Mouse (Mus musculus) c-Kit-positive CD71-positive TER-119-positive erythroid progenitor cells, embryonic 14.5 days (primary cell): ENCODE data around the gene St5.

Experiments used
- DNase-seq: peaks from one replicate; pipeline ENCODE4 v3.0.0-alpha.2; 2013; ENCODE audit warnings: low spot score

Gene St5

DNA sequence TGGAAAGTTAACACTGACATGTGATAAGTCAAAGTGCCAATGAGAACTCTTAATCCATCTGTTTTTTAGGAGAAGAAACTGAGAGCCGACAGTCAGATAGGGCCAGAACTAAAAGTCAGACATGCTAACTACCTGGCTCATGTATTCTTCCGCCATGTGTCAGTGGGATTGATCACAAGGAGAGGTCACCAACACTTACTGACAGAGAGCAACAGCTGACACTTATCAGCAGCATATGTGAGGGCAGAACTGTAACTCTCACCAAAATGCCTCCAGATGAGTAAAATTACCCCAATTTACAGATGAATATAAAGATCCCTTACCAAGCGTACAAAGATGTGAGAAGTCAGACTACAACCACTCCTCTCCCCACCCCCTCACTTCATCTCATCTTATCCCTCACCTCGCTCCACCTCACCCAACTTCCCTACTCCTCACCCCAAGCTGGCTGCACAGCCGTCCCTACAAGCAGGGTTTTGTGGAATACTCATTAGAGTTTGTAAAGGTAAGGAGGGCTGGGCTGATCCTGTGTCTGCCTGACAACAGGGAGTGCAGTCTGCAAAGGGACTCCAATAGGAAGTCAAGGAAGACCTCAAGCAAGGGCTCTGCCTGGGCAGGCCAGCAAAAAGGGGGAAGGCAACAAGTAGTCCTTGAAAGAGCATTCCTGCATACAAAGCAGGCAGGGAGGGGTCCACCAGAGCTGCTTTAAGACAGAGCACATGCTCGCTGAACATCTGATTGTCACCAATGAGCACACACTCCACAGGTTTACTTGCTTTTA is 93.7 kb downstream of the St5 start:
- DNase-seq: no peak

DNA sequence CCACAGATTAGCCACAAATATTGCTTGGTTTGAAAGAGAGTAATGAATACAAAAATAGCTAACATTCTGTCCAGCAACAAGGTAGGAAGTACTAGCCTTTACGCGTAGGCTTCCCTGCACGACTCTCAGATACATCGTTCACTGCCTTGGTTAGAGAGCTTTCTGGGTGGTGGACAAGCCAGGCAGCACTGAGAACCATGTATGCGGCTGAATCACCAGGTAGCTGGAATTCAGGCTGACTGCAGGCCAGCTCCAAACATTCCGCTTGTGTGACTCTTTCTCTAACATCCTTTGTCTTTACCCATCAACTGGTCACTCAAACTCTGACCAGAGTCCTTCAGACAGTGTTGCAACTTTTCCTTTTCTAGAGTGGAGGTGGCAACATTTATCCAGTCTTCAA is 94.6 kb downstream of the St5 start:
- DNase-seq: no peak

DNA sequence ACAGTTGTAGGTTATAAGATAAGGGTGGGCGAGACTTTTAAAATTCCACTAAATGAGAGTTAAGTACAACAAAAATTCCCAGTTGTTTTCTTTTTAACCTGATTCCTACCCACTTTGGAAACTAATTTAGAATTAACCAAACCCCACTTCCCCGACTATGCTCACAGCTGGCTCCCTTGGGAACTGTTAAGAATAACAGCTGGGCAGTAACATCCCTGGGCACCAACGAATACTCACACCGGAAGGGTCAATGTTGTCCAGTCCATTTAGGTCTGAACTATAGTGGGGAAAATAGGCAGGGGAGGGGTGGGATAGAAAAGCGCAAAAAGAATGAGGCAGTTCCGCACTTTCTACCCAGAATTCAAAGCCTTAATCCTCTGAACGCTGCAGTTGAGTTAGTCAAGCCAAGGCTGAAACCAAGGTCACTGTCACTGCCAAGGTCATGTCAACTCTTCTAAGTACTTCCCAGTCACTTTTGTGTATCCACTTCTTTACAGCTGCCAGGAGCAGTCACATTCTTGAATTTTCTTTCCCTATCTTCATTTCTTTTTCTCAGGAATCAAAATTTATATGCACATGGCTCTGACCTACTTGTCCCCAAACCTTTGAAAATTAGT is 96.3 kb downstream of the St5 start:
- no peak for DNase-seq

DNA sequence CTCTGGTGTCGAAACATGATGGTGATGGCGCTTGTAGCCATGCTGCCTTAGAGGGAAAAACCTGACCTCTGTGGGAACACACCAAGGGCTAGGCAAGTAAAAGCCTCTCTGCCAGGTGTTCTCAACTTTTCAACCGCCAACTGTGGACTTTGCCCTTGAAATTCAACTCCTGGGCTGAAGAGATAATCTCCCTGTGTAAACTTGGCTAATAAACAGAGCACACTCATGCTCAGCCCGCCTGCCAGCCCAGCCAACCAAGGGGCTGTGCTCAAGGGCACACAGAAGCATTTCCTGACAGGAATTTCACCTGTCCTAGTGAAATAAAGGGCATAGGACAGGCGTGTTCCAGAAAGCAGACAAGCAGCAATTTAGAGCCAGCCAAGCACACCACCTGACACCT is 100.8 kb downstream of the St5 start:
- DNase-seq: peak; percentile 61

DNA sequence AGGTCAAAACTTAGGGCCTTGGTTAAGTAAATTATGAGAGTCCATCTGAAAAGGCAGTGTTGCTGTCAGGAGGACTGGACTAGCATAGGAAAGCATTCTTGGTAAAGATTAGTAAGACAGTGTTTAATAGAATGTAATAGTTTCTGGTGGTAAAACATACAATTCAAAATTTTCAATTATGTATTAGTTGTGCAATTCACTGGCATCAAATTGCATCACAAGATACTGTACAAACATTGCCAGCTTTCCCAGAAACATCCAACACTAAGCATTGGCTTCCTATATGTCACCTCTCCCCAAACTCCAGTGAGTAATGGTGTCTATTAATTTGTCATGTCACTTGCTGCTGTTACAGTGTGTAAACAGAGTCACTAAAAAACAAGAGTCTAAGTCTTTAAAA is 101.4 kb downstream of the St5 start:
- no peak for DNase-seq

DNA sequence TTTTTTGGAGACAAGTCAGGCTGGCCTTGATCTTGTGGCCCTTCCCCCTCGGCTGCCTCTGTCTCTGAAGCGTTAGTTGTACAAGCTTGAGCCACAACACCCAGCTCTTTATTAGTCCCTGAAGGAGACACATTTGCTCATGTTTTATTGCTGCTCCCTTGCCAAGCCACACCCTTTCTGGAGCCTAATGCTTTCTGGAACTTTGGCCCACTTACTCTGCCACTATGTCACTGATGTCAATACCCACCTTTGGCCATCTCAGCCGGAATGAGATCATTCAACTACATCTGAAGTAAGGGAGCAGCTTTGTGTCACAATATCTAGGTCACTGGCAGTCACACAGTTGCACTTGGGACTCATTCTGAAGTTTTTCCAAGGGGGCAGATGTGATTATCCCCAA is 102.7 kb downstream of the St5 start:
- DNase-seq: no peak

DNA sequence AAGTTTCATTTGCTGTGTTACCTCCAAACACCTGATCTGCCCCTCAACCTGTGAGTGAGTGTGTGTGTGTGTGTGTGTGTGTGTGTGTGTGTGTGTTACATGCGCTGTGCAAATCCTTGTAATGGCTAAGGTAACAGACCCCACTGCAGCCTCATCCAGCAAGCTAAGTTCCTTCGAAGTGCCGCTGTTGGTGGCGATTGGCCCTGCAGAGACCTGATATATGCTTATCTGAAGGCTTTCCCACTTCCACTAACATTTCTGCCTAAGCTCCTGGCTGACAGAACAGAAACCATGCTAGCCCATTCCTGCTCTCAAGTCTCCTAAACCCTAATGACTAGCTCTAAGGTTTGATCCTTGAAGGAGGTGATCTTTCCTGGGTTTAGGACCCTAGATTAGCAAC is 103.4 kb downstream of the St5 start:
- no peak for DNase-seq

DNA sequence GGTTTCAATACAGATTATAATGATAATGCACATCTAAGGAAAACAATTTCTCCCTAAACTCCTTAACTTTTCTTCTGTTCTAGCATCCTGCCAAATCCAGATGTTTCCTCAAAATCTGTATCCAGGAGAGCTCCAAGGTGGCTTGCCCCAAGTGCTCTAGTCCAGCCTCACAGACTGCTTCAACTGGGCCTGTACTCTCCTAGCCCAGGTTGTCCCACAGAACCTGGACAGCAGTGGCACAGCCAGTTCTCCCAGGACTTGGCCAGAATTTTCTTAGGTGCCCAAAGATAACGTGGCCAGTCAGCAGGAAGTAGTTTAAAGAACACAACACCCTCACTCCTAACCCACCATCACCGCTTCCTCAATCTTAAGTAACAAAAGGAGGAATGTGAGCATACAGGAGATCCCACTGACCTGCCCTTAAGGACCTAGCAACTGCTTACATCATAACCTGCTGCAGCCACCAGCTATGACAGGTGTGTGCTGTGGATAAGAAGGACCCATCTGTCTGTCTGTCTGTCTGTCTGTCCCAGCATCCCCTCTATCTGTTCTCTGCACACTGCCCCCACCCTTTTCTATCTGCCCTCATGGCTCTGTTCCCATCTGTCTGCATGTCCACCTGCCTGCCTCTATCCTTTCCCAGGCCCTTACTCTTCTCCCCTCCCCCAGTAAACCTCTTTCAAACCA is 108.4 kb downstream of the St5 start:
- no peak for DNase-seq

DNA sequence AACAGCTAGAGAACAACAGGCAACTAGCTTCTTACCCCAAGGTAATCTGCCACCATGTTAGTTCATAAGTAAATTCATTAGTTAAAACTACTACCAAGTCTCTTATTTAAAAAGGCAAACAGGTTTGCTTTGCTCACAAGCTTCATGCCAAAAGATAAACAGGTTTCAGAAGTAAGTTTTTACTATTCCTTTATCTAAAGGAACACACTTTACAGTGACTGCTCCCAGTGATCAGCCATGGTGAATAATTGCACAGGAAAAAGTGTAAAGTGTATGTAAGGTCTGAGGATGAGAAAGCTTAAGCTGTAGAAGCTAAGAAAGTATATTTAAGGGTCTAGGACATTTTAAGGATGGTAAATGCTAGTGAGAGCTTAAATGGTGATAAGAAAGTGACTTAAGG is 109.4 kb downstream of the St5 start:
- no peak for DNase-seq

DNA sequence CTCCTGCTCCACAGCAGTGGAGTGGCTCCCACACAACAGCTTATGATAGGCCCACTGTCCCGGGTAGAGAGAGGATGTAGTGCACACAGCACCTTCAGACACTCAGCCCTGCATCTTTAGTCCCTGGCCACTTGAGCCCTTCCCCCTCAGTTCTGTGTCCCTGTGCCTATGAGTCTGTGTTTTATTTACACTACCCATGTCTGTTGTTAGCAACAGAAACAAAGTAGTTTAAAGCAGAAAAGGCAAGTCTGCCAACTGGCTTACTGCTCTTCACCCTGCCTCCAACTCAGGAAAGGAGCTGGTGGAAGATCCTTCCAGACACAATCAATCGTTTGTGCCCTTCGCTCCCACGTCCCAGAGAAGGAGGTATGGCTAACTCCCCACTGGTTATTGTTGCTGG is 111.2 kb downstream of the St5 start:
- DNase-seq: no peak

DNA sequence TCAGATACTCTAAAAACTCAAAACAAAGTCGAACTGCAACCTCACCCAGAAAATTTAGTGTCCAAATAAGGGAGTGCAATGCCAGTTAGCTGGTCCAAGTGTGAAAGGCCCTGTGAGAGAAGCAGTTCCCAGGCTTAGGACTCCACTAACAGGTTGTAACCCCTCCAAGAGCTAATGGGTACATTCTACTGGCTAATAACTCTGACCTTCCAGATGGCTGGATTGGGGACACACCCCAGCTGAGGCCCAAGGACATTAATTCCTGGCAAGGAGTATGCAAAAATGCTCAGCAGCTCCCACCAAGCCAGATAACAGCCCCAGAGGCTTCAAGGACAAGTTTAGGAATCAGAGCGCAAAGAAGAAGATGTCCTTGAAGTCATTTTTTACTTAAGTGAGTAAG is 112.8 kb downstream of the St5 start:
- DNase-seq: no peak

DNA sequence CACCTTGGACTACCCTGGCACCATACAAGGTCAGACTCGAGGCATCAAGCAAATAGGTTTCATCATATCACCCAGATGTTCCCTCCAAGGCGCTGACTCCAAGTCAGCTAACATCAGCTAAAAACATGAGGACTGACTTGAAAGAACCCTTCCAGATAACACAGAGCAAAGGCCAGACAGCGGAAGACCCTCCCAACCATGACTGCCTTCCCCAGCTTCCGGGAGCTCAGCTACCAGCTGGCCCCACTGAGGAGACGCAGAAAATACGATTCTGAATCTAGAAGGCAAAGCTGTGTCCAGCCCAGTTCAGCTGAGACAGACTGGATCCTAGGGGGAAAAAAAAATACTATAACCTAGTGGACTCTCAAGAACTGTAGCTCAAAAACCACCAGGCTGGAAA is 114.4 kb downstream of the St5 start:
- no peak for DNase-seq

DNA sequence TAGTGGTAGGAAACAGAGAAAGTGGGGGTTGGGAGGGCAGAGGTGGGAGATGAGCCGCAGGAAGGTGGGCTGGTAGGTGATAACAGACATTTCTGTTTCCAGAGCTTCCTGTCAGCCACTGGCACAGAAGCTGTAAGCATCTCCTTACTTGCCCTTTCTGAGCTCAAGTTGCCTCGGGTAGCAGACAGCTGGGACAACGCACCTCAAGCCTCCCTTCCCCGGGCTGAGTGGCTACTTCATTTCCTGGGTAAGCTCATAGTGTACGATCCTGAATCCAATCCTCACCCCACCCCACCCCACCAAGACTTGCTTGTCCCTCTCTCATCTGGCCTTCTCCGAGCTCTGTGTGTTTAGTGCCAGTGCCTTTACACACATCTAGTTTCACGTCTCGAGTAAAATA is 115.3 kb downstream of the St5 start:
- DNase-seq: no peak

DNA sequence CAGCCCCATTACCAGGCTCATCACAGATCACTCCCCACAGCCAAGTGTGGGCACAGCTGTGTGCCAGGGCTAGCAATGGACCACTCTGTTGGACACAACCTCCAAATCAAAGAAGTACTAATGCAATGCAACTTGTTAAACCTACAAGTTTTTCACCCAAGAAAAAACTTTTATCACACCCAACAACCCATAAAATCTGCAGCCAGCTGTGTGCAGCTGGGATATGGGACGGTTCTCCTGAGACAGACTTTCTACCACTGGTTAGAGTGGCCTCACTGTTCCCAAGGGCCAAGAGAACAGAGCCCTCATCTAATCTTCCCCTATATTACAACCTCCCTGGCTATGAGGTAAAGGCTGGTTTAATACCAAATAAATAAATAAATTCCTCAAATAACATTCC is 118.9 kb downstream of the St5 start:
- no peak for DNase-seq

DNA sequence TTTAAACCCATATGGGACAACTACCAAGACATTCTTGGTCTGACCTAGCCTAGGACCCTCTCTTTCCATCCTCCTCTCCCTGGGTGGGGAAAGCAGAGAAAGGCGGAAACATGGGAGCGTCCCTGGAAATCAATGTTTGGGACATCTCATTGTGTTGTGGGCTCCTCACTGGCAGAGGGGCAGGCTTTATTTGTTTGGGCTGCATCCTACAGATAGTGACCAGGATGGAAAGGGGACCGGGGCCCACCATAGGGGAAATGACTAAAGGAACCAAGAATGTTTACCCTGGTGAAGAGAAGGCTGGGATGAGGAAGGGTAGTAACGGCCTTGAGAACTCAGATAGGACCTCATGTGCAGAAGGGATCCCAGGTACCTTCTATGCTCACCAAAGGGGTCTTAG is 122.9 kb downstream of the St5 start:
- DNase-seq: no peak

DNA sequence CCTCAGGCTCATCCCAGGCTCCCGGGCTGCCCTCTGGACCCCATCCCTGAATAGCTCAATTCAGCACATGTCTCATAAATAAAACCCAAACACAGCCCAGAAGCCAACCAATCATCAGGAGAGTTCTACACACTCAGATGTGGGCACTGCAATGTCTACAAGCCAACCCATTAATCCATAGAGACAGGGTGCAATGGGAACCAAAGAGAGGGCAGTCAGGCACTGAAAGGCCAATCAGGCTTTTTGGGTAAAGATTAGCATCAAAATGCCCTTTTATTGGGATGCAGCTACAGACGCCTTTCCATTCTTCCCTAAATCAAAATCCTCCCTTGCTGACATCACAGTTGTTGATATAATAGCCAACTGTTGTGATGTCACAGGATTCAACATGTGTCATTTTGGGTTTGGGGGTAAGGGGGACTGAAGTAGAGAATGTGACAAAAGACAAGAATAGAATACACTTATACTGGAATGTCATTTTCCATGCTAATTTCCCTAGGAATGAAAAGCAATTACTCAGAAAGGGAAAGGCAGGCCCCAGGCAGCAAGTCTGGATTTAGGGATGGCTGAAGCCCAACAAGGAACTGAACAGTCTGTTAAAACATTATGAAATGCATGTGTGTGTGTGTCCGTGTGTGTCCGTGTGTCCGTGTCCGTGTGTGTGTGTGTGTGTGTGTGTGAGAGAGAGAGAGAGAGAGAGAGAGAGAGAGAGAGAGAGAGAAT is 123.7 kb downstream of the St5 start:
- no peak for DNase-seq

DNA sequence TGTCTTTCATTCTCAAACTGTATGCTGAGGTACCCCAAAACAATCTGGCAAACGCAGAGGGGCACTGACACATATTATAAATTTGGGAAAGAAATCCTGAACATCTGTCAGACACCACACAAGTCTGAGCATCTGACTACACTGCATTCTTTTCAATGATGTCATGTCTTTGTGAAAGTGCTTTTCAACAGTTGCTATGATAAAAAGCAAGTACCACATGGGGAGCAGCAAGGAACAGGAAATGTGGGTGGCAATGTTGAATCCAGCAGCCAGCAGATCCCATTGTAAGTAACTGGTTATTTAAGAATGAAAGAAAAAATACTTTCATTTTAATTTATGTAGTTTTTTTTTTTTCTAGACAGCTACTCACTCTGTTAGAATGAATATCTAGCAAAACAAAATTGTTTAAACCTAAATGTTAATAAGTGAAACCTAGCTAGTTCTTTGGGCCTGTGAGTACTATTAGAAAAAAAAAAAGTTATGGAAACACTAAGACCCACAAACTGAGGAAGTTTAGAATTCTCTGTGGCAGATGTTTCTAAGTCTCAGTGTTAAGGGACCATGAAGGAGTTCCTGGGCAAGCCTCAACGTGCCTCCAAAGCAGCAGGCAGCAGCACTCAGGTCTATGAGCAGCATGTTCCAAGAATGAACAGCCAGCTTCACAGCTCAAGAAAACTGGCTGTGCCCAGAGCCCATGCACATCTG is 124.4 kb downstream of the St5 start:
- DNase-seq: no peak

DNA sequence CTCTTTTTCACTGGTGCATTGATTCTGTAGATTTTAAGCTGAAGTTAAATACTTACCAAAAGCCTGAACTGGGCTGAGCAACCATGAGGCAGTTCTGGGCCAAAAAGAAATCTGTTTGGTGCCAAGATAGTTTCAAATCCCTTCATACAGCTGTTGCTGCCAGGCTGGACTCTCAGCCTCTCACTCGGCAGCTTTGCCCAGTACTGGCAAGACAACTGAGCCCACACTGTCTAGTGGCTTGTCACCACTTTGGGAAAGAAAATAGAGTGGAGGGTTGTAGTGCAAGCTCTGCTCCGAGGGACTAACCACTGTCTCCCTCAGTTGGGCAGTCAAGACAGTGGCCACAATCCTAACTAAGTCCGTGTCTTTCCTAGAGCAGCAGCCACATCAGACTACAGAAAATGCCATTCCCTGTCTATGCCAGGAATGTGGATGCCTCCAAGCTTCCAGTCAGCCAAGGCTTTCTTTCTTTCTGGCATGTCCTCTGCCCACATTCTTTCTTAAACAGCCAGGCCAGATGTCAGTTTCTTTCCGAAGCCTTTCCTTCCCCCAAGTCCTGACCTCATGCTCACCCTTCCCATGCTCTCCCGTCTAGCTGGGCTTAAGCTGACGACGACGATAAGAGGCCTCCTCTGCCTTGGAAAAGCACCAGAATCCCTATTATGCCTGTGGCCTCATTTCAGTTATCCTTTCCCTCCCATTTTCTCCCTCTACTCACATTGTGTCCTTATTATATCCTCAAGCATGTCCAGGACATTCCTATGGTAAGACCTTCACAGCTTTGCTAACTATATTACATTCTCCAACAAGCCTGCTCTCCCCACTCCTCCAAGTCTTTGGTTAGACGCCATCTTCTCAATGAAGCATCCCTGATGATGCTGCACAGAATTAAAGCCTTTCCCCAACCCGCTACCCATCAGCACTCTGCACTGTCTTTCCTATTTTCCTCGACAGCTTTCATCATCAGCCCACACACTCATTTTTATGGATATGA is 126.8 kb downstream of the St5 start:
- no peak for DNase-seq

DNA sequence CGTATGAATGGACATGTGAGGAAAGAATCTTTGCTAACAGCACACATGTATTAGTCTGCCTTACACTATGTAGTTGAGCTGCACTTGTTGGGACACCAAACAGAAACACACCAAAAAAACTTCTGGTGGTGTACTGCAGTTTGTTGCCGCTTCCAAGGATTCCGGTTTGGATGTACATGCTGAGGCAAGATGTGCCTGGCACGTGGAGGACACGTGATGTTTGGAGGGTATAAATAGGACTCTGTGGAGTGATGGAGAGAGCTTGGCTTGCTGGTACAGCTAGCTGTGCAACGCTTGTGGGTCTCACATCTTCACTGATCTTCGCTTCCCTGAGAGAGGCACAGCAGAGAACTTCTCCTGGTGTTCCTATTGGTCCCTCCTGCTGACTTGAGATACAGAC is 129.2 kb downstream of the St5 start:
- DNase-seq: no peak

DNA sequence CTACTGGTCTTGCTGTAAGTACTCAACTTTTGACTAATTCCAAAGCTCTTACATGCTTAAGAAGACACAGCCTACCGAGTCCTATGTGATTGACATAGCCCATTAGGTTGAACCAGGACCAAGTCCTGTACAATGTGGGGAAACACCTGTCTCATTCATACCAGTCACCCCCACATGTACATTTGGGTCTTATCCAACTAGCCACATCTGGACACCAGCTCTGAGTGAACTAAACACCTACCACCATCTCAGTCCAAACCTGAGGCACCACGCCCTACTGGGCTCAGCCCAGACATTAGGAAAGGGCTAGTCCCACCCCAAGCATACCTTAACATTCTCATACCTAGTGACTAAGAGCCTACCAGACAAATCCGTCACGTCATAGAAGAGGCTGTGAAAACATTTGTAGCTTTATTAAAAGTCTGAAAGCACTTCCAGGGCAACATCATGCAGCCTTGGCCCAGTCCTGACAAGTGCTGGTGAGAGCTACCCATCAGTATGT is 135.0 kb downstream of the St5 start:
- no peak for DNase-seq
